Mouse (Mus musculus): ENCODE data around the gene Pde3b. TPM values are rescaled to one million over a fixed set of nuclear protein-coding genes. Genes with fewer than 3 reads are reported as not detected.

The Pde3b gene
- polyA plus RNA-seq, 1 experiment from 2014 or later: 14.3 TPM

- no peaks in the 10 kb centered on the region for H3K4me1 ChIP-seq (ENCODE audit: control insufficient read depth, insufficient read depth, low read length)
- DNase-seq (ENCODE audit: low spot score) (no peak), ATAC-seq (replicated peaks; ENCODE audit: insufficient number of reproducible peaks, low FRiP score, low TSS enrichment, low read depth) (no peak)
- H3K36me3 ChIP-seq (replicated peaks; ENCODE audit: control insufficient read depth, insufficient read depth, low read depth, low read length): no peaks in the 10 kb centered on the region
- no peaks in the 10 kb centered on the region for H3K9me3 ChIP-seq (replicated peaks; ENCODE audit: control insufficient read depth, low read length)
- H3K4me2 ChIP-seq (ENCODE audit: low read depth, low read length): no peak overlapping the region
- no peak overlapping the region for H3K9ac ChIP-seq (replicated peaks; ENCODE audit: low read length)
- H3K27ac ChIP-seq (replicated peaks; ENCODE audit: low read depth, low read length): no peak overlapping the region
- WGBS: 48% methylated on average over 2 of the region's 2 CpGs
- H3K4me3 ChIP-seq (ENCODE audit: low read depth, low read length): no peak overlapping the region
- no peaks in the 10 kb centered on the region for H3K27me3 ChIP-seq (ENCODE audit: control insufficient read depth, insufficient read depth, low read length)
Observed at GRCm38 (mm10) chr7:114582441-114582840, 167.4 kb downstream of the Pde3b start.

Other genes with a start within 250 kb of the Pde3b start
- 141 and 160 TPM in 2 replicates for gene Copb1, start 160.6 kb upstream of the Pde3b start, polyA plus RNA-seq (2014; fragmentation: Nextera tagmentation; extraction: Ambion mirVana)
- 484 and 505 TPM in 2 replicates for gene Psma1, start 139.2 kb upstream of the Pde3b start, polyA plus RNA-seq (2014; fragmentation: Nextera tagmentation; extraction: Ambion mirVana)
- 2.0 and 3.0 TPM in 2 replicates for gene Cyp2r1, start 147.7 kb downstream of the Pde3b start, polyA plus RNA-seq (2014; fragmentation: Nextera tagmentation; extraction: Ambion mirVana)
- 9.7 and 11.7 TPM in 2 replicates for gene Calca, start 221.1 kb downstream of the Pde3b start, polyA plus RNA-seq (2014; fragmentation: Nextera tagmentation; extraction: Ambion mirVana)